Mouse (Mus musculus) gastrocnemius, adult 2 months (tissue): Measurements from ENCODE around the gene Col5a3. TPM values are rescaled to one million over a fixed set of nuclear protein-coding genes. Genes with fewer than 3 reads are reported as not detected.
A peak's percentile ranks its signal among the peaks of the same experiment; 100 is the strongest.
"Not testable (repeated sequence)": the region's sequence is repeated elsewhere in the genome, so short reads cannot be mapped to it uniquely, and the experiment has no call there.

Experiments
- DNase-seq: peaks from one replicate; pipeline ENCODE4 v3.0.0; 2022
- H3K27ac ChIP-seq: fragments of 200-600 bp; 2 replicates; pipeline ENCODE4 v1.8.1; 2022; ENCODE audit warnings: mild to moderate bottlenecking
- H3K4me3 ChIP-seq: fragments of 200-600 bp; 2 replicates; pipeline ENCODE4 v1.8.1; 2022; ENCODE audit warnings: mild to moderate bottlenecking, moderate library complexity
- CTCF ChIP-seq: fragments of 200-600 bp; IDR thresholded peaks from 2 replicates; pipeline ENCODE4 v1.8.1; 2022; ENCODE audit warnings: antibody characterized with exemption, mild to moderate bottlenecking, moderate library complexity
- intact Hi-C: fragments of 180-260 bp; cut with DNase I; formaldehyde crosslinking; loops from one replicate; pipeline ENCODE4 v1.15.1; 2025
- long read RNA-seq, 2 experiments: library from polyadenylated mRNA; stranded (forward); transcript quantifications; one replicate each; pipeline ENCODE4 v2.0.0; 2021
- total RNA-seq, 2 experiments: library from RNA; stranded (reverse); gene quantifications; 2 replicates each; pipeline ENCODE4 v1.2.3; 2021

The Col5a3 gene
- 10 to 100 TPM; 12.8 to 22.5 TPM for total RNA-seq
- long read RNA-seq, experiment 1, full-length matches to known transcripts: 5 of 33 reads
- long read RNA-seq, experiment 1, partial matches to known transcripts: 18 of 33 reads
- long read RNA-seq, experiment 1, other reads (novel, unspliced or antisense): 10 of 33 reads
- long read RNA-seq, experiment 2, full-length matches to known transcripts: 3 of 15 reads
- long read RNA-seq, experiment 2, partial matches to known transcripts: 10 of 15 reads
- long read RNA-seq, experiment 2, other reads (novel, unspliced or antisense): 2 of 15 reads

DNA sequence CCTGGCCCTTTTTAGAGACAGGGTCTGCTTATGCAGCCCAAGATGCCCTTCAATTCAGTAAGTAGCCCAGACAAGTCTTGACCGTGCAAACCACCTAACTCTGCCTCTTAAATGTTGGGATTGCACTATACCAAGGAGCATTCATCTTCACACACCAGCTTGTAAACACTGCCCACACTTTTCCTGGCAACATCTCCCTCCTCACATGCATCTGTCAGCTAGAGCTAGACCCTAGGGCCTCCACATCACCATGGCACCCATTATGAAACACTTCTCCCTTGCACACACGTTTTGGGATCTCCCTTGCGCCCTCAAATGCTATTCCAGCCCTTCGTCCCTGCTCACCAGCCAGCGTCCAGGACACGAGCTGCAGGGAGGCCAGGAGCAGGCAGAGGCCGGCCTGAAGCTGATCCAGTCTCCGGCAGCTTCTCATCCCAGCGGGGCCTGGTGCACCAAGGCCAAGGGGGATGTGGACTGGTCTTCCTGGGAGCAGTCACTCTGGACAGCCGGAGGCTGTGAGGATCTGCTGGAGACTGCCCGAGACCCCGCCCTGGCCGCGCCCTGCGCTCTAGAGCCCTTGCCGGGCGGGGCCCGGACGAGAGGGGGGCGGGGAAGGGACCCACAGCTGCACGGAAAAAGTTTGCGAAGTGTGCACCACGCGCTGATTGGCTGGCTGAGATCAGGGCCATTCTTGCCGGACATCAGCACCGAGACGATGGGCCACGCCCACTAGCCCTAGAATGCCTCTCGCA lies at the start of gene Col5a3:
TSS of gene Col5a3 (minus strand) at position 547 of the 752 bp plus-strand sequence.
- H3K4me3 ChIP-seq: peak within 1 kb of the TSS; percentile 76
- TF ChIP-seq CTCF: no peak
- peak within 1 kb of the TSS; percentile 79 for H3K27ac ChIP-seq
- intact Hi-C loops: no loop called here
- DNase-seq: peak; percentile 91

- no peak overlapping the region for H3K27ac ChIP-seq
- no peak overlapping the region for H3K4me3 ChIP-seq
- intact Hi-C loops: no loop called here
- DNase-seq: no peak
- no peak for TF ChIP-seq CTCF
These were observed 47.4 kb upstream of the Col5a3 start for GRCm38 (mm10) chr9:20862225-20862624.

- Histone ChIP-seq H3K4me3 (no peak overlapping the region), H3K27ac (no peak overlapping the region)
- peak; percentile 57 for TF ChIP-seq CTCF
- intact Hi-C loops: no loop called here
- DNase-seq: peak; percentile 37
These were observed 47.0 kb upstream of the Col5a3 start for GRCm38 (mm10) chr9:20861821-20862220.

- Histone ChIP-seq H3K27ac (no peak overlapping the region), H3K4me3 (no peak overlapping the region)
- intact Hi-C loops: no loop called here
- no peak for DNase-seq
- no peak for TF ChIP-seq CTCF
These were observed 45.1 kb upstream of the Col5a3 start for GRCm38 (mm10) chr9:20859926-20860325.

DNA sequence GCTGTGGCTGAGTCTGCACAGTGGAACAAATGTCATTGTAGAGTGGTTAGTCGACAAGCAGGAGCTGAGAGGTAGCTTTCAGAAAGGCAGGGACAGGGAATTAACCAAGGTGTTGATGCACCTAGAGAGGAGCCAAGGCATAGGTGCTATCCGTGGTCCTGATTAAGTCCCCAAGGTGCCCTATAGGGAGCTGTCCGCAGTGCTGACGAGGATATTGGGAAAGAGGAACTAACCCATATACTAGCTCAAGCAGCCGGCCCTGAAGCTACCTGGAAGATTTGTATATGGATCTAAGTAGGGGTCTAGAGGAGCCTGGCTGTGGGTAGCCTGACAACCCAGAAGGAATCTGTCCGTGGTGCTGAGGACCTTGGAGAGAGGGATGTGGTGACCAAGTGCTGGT lies 42.3 kb upstream of the Col5a3 start:
- intact Hi-C loops: no loop called here
- H3K27ac ChIP-seq: no peak overlapping the region
- H3K4me3 ChIP-seq: no peak overlapping the region
- peak; percentile 51 for DNase-seq
- no peak for TF ChIP-seq CTCF

DNA sequence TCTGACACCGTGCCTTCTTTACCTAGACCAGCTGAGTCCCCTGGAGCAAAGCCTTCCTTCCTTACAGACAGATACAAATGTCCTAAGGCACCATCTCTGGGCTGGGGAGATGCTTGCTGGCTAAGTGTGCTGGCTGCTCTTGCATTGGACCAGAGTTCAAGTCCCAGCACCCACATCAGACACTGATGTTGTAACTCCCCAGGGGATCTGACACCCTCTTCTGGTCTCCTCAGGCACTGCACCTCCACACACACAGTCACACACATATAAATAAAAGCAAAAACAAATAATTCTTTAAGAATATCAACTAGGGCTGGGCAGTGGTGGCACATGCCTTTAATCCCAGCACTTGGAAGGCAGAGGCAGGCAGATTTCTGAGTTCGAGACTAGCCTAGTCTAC lies 35.3 kb upstream of the Col5a3 start:
- TF ChIP-seq CTCF: no peak
- intact Hi-C loops: no loop called here
- H3K4me3 ChIP-seq: no peak overlapping the region
- DNase-seq: no peak
- no peak overlapping the region for H3K27ac ChIP-seq

- no peak overlapping the region for H3K27ac ChIP-seq
- peak; percentile 69 for TF ChIP-seq CTCF
- no peak overlapping the region for H3K4me3 ChIP-seq
- DNase-seq: no peak
- intact Hi-C loops: no loop called here
These were observed 27.8 kb upstream of the Col5a3 start for GRCm38 (mm10) chr9:20842670-20843069.

DNA sequence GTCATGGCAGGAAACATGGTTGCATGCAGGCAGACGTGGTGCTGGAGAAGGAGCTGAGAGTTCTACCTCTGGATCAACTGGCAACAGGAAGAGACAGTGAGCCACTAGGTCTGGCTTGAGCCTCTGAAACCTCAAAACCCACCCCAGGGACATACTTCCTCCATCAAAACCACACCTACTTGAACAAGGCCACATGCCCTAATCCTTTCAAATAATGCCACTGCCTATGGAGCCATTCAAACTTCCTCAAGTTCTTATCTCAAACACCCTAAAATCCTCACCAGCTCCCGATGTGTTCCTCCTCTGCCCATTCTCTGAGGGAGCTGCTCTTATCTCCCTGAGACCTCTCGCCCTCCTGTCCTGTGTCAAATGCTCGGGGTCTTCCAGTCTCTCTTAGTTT lies 27.3 kb upstream of the Col5a3 start:
- no peak for TF ChIP-seq CTCF
- intact Hi-C loops: no loop called here
- no peak overlapping the region for H3K27ac ChIP-seq
- no peak for DNase-seq
- H3K4me3 ChIP-seq: no peak overlapping the region

GRCm38 (mm10) chr9:20838931-20839330 lies 24.1 kb upstream of the Col5a3 start:
- no peak for DNase-seq
- no peak overlapping the region for H3K27ac ChIP-seq
- intact Hi-C loops: loop anchor here (10.0 kb wide), 1 partner anchor 174 kb away; no protein-coding TSS in a partner anchor
- H3K4me3 ChIP-seq: no peak overlapping the region
- TF ChIP-seq CTCF: no peak

DNA sequence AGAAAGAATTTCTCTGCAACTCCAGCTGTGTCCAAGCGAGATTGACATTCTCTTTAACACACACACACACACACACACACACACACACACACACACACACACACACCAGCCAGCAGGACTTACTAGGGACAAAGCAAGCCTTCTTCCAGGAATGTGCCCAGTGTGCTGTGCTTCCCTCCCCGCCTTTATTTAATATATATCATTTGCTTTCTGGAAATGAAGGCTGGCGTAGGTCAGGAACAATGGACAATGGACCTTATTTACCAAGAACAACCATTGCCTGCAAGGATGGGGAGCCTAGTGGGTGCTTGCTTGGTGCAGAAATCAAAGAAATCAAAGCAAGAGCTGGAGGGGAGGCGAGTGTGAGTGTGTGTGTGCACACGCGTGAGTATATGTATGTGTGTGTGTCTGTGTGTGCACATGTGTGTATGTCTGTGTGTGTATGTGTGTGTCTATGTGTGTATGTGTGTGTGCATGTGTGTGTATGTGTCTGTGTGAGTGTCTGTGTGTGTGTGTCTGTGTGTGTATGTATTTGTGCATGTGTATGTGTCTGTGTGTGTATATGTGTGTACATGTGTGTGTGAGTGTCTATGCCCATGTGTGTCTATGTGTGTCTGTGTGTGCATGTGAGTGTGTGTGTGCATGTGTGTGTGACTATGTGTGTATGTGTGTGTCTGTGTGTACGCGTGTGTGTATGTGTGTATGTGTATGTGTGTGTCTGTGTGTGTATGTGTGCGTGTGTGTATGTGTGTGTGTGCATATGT lies 22.5 kb upstream of the Col5a3 start:
- intact Hi-C loops: loop anchor here (10.0 kb wide), 1 partner anchor 173 kb away; no protein-coding TSS in a partner anchor
- no peak overlapping the region for H3K27ac ChIP-seq
- TF ChIP-seq CTCF: no peak
- DNase-seq: no peak
- no peak overlapping the region for H3K4me3 ChIP-seq

- H3K4me3 ChIP-seq, DNase-seq, H3K27ac ChIP-seq: not testable (repeated sequence)
- intact Hi-C loops: loop anchor here (10.0 kb wide), 1 partner anchor 171 kb away; no protein-coding TSS in a partner anchor
These were observed 20.6 kb upstream of the Col5a3 start for GRCm38 (mm10) chr9:20835431-20835954.

DNA sequence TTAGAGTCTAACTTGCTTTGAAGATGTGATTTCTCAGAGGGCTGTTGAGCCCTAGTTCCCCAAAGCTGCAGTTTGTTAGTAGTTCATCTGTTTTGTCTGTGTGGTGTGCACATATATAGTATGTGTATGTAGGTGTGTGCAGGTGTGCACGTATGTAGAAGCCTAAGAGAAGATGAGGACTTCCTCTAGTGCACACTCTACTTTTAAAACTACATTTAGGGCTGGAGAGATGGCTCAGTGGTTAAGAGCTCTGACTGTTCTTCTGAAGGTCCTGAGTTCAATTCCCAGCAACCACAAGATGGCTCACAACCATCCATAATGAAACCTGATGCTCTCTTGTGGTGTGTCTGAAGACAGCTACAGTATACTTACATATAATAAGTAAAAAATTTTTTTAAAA lies 20.0 kb upstream of the Col5a3 start:
- no peak for DNase-seq
- no peak for TF ChIP-seq CTCF
- Histone ChIP-seq H3K27ac (no peak overlapping the region), H3K4me3 (no peak overlapping the region)
- intact Hi-C loops: loop anchor here (10.0 kb wide), 1 partner anchor 170 kb away; no protein-coding TSS in a partner anchor
